Mouse (Mus musculus) stomach, embryonic 16.5 days (tissue): ENCODE measurements around the gene Mettl8. TPM values are rescaled to one million over a fixed set of nuclear protein-coding genes. Genes with fewer than 3 reads are reported as not detected.

Experiments
- polyA plus RNA-seq: library from polyadenylated mRNA; unstranded; fragments of >200 nt; fragmentation: Nextera tagmentation; extraction: Ambion mirVana; gene quantifications from 2 replicates; pipeline ENCODE4 v1.2.1, GENCODE M21; 2015

The Mettl8 gene
- polyA plus RNA-seq, 1 experiment from 2014 or later, result 17.6 TPM

Other genes starting within 250 kb of the Mettl8 start
- 24.4 and 24.9 TPM in 2 replicates for gene Tlk1, start 229.9 kb downstream of the Mettl8 start, polyA plus RNA-seq
- gene Dcaf17, start 255 bp downstream of the Mettl8 start, polyA plus RNA-seq, result 41.4 and 43.1 TPM in 2 replicates
- 10.6 and 12.3 TPM in 2 replicates for gene Cybrd1, start 62.3 kb upstream of the Mettl8 start, polyA plus RNA-seq
- 77.1 and 81.1 TPM in 2 replicates for gene Dync1i2, start 156.1 kb upstream of the Mettl8 start, polyA plus RNA-seq